Mouse (Mus musculus): ENCODE measurements at regions not wholly inside any gene's neighbourhood (a gene's known extent, or its start where the extent isn't known, plus 50 kb on each side); places are given as distances from the start of the nearest gene placed in this dataset.

GRCm38 (mm10) chr14:58783201-58783600 is 359.5 kb downstream of the 1700129C05Rik start:
- 50% methylated on average over 1 of the region's 1 CpGs for WGBS
- no peak for DNase-seq (ENCODE audit: low spot score)

GRCm38 (mm10) chr14:58780306-58780705 is 362.4 kb downstream of the 1700129C05Rik start:
- 88% methylated on average over 4 of the region's 4 CpGs for WGBS

More at GRCm38 (mm10) chr14:58783201-58783600, 359.5 kb downstream of the 1700129C05Rik start:
- H3K4me3 ChIP-seq, result no peak overlapping the region
- no peaks in the 10 kb centered on the region for H3K27me3 ChIP-seq (ENCODE audit: insufficient read depth, poor library complexity, severe bottlenecking)
- peaks cover 16% of the 10 kb centered on the region for H3K4me1 ChIP-seq
- H3K27ac ChIP-seq, result no peak overlapping the region
- no peaks in the 10 kb centered on the region for H3K36me3 ChIP-seq
- no peaks in the 10 kb centered on the region for H3K9me3 ChIP-seq

GRCm38 (mm10) chr14:58778675-58779074 is 364.0 kb downstream of the 1700129C05Rik start:
- DNase-seq (ENCODE audit: low spot score), result no peak
- Histone ChIP-seq H3K4me3 (no peak overlapping the region), H3K27me3 (ENCODE audit: insufficient read depth, poor library complexity, severe bottlenecking) (no peaks in the 10 kb centered on the region), H3K9me3 (no peaks in the 10 kb centered on the region), H3K36me3 (no peaks in the 10 kb centered on the region), H3K4me1 (peaks cover 16% of the 10 kb centered on the region), H3K27ac (no peak overlapping the region)
- 83% methylated on average over 4 of the region's 4 CpGs for WGBS

More at GRCm38 (mm10) chr14:58780306-58780705, 362.4 kb downstream of the 1700129C05Rik start:
- H3K9me3 ChIP-seq, result no peaks in the 10 kb centered on the region
- no peak overlapping the region for H3K27ac ChIP-seq
- no peak for DNase-seq (ENCODE audit: low spot score)
- H3K4me3 ChIP-seq, result no peak overlapping the region
- H3K27me3 ChIP-seq (ENCODE audit: insufficient read depth, poor library complexity, severe bottlenecking), result no peaks in the 10 kb centered on the region
- no peaks in the 10 kb centered on the region for H3K36me3 ChIP-seq
- H3K4me1 ChIP-seq, result peaks cover 16% of the 10 kb centered on the region

GRCm38 (mm10) chr14:58761291-58761690 is 381.4 kb downstream of the 1700129C05Rik start:
- DNase-seq (ENCODE audit: low spot score), result no peak
- Histone ChIP-seq H3K4me3 (no peak overlapping the region), H3K36me3 (no peaks in the 10 kb centered on the region), H3K27ac (no peak overlapping the region), H3K4me1 (0 out of 2 replicates have a peak, but pooled peaks cover 3% of the 10 kb centered on the region), H3K9me3 (no peaks in the 10 kb centered on the region), H3K27me3 (ENCODE audit: insufficient read depth, poor library complexity, severe bottlenecking) (no peaks in the 10 kb centered on the region)
- WGBS, result 87% methylated on average over 2 of the region's 2 CpGs

- no peak overlapping the region for H3K27ac ChIP-seq
These were observed 382.9 kb downstream of the 1700129C05Rik start for GRCm38 (mm10) chr14:58759759-58760158.

DNA sequence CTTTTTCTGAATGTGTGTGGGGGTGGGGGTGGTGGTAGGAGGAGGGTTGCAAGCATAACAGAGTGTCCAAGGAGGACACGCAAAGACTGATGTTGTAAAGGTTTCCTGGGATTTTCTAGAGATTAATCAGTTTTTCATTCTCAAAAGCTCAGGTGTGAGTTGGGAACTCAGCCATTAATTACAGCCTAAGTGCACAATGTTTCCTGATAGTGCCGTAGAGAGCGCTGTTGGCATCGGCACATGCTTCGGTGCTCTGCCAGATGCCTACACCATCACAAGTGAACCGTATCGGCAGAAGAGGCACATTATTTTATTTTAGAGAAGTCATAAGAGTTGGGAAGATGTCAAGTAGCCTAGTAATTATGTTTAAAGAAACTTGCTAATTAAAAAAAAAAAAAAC is 388.9 kb downstream of the 1700129C05Rik start:
- Histone ChIP-seq H3K9me3 (no peaks in the 10 kb centered on the region), H3K4me1 (0 out of 2 replicates have a peak, but pooled peaks cover 3% of the 10 kb centered on the region), H3K27ac (no peak overlapping the region), H3K36me3 (no peaks in the 10 kb centered on the region), H3K4me3 (no peak overlapping the region), H3K27me3 (ENCODE audit: insufficient read depth, poor library complexity, severe bottlenecking) (no peaks in the 10 kb centered on the region)
- DNase-seq (ENCODE audit: low spot score), result no peak
- WGBS, result 88% methylated on average over 7 of the region's 7 CpGs

More at GRCm38 (mm10) chr14:58759759-58760158, 382.9 kb downstream of the 1700129C05Rik start:
- H3K27me3 ChIP-seq (ENCODE audit: insufficient read depth, poor library complexity, severe bottlenecking), result no peaks in the 10 kb centered on the region
- H3K4me1 ChIP-seq, result 0 out of 2 replicates have a peak, but pooled peaks cover 3% of the 10 kb centered on the region
- no peak overlapping the region for H3K4me3 ChIP-seq
- H3K9me3 ChIP-seq, result no peaks in the 10 kb centered on the region
- DNase-seq (ENCODE audit: low spot score), result no peak
- H3K36me3 ChIP-seq, result no peaks in the 10 kb centered on the region
- WGBS, result 84% methylated on average over 4 of the region's 4 CpGs

- no peak for DNase-seq (ENCODE audit: low spot score)
- Histone ChIP-seq H3K27me3 (ENCODE audit: insufficient read depth, poor library complexity, severe bottlenecking) (no peaks in the 10 kb centered on the region), H3K4me1 (no peaks in the 10 kb centered on the region), H3K4me3 (no peak overlapping the region), H3K27ac (no peak overlapping the region), H3K9me3 (no peaks in the 10 kb centered on the region), H3K36me3 (no peaks in the 10 kb centered on the region)
- WGBS, result 87% methylated on average over 1 of the region's 1 CpGs
These were observed 389.6 kb downstream of the 1700129C05Rik start for GRCm38 (mm10) chr14:58753136-58753535.

GRCm38 (mm10) chr14:58726418-58726817 is 416.3 kb downstream of the 1700129C05Rik start:
- Histone ChIP-seq H3K9me3 (no peaks in the 10 kb centered on the region), H3K27me3 (ENCODE audit: insufficient read depth, poor library complexity, severe bottlenecking) (no peaks in the 10 kb centered on the region), H3K4me3 (no peak overlapping the region), H3K4me1 (no peaks in the 10 kb centered on the region), H3K36me3 (no peaks in the 10 kb centered on the region), H3K27ac (no peak overlapping the region)
- WGBS, result 69% methylated on average over 1 of the region's 1 CpGs
- DNase-seq (ENCODE audit: low spot score), result no peak

- Histone ChIP-seq H3K27ac (no peak overlapping the region), H3K4me1 (no peaks in the 10 kb centered on the region), H3K36me3 (no peaks in the 10 kb centered on the region), H3K9me3 (no peaks in the 10 kb centered on the region), H3K27me3 (ENCODE audit: insufficient read depth, poor library complexity, severe bottlenecking) (no peaks in the 10 kb centered on the region), H3K4me3 (no peak overlapping the region)
- DNase-seq (ENCODE audit: low spot score), result no peak
These were observed 427.8 kb downstream of the 1700129C05Rik start for GRCm38 (mm10) chr14:58714856-58715255.

DNA sequence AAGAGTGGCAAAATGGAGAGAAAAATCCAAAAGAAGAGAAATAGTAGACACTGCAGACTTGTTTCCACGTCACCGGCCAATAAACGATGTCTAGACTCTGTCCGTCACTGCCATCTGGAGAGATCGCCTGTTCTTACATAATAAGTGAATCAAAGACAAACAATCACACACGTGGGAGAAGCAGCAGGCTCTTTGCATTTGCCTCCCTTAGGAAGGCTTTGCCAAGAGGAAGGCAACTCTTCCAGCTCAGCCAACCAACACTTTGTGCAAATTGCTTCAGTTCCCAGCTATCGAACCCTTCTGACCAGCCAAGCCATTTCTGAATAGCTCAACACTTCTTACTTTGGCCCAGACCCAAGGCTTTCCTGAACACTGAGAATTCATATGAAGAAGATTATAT is 432.8 kb downstream of the 1700129C05Rik start:
- H3K27me3 ChIP-seq (ENCODE audit: insufficient read depth, poor library complexity, severe bottlenecking), result no peaks in the 10 kb centered on the region
- no peak overlapping the region for H3K4me3 ChIP-seq
- H3K27ac ChIP-seq, result no peak overlapping the region
- WGBS, result 83% methylated on average over 7 of the region's 7 CpGs
- no peaks in the 10 kb centered on the region for H3K4me1 ChIP-seq
- no peak for DNase-seq (ENCODE audit: low spot score)
- no peaks in the 10 kb centered on the region for H3K36me3 ChIP-seq
- H3K9me3 ChIP-seq, result no peaks in the 10 kb centered on the region

DNA sequence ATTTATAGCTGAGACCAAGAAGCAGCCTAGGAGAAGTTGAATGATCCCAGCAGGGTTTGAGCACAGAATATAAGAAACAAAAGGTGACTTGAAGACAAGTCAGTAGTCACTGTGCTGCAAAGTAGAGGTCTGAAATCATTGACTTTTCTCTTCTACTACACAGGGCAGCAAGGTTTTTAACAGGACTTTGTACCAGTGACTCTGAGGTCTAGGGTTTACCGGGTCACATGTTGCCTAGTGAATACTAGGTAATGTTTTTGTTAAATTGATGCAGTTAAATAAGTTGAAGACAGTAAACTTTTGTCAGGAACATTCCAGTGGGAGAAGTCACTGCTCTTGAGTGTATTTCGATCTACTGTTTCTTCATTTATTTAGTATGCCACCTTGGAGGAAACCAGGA is 433.4 kb downstream of the 1700129C05Rik start:
- WGBS, result 82% methylated on average over 2 of the region's 2 CpGs
- Histone ChIP-seq H3K27ac (no peak overlapping the region), H3K4me1 (no peaks in the 10 kb centered on the region), H3K36me3 (no peaks in the 10 kb centered on the region), H3K9me3 (no peaks in the 10 kb centered on the region), H3K27me3 (ENCODE audit: insufficient read depth, poor library complexity, severe bottlenecking) (no peaks in the 10 kb centered on the region), H3K4me3 (no peak overlapping the region)
- no peak for DNase-seq (ENCODE audit: low spot score)

DNA sequence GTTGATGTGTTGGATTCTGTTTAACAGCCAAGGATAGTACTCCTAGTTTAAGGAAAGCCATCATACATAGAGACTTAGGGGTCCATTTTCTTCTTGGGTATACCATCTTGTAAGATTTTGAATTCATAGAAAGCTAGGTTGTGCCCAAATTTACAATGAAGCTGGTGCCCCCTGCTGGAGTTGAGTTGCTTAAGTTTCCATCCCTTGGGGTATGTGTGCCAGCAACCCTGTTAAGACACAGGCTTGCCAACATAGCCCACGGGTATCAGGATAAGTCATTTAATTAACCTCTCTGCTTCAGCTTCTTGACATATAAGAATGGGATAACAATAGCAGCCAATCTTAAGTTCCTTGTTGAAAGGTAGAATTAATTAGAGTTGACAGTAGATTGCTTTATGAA is 440.9 kb downstream of the 1700129C05Rik start:
- 45% methylated on average over 1 of the region's 1 CpGs for WGBS
- no peaks in the 10 kb centered on the region for H3K4me1 ChIP-seq

DNA sequence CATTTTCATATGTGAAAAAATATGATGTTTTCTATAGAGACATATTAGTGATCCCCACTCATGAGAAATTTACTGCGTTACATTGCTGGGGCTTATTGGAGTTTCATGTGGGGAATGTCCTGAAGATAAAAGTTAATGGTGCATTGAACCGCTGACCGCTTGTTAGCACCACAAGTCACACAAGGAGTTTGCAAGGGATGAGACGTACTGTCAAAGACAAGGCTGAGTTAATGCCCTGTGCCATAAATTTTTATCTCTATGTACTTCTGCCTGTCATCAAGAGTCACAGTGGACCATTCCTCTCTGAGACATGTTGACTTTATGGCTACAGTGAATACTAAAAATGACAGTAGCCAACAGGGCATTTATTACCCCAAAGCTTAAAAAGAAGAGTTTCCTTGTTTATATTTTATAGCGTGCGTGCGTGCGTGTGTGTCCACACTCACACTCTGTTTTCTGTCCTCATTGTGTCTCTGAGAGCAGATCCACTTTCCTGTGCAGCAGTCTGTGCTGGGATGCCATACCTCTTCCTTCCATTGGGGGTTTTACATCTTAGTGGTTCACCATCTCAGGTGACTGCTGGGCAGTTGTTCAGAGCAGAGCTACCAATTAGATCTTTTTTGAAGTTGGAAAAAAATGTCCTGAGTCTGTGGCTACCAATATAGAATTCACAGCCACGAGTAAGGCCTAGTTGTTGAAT is 451.4 kb downstream of the 1700129C05Rik start:
- Histone ChIP-seq H3K4me3 (no peak overlapping the region), H3K9me3 (no peaks in the 10 kb centered on the region), H3K36me3 (no peaks in the 10 kb centered on the region), H3K27ac (no peak overlapping the region), H3K27me3 (ENCODE audit: insufficient read depth, poor library complexity, severe bottlenecking) (no peaks in the 10 kb centered on the region), H3K4me1 (0 out of 2 replicates have a peak, but pooled peaks cover 3% of the 10 kb centered on the region)
- 78% methylated on average over 9 of the region's 9 CpGs for WGBS
- no peak for DNase-seq (ENCODE audit: low spot score)

More for the DNA sequence above, 440.9 kb downstream of the 1700129C05Rik start:
- Histone ChIP-seq H3K27ac (no peak overlapping the region), H3K36me3 (no peaks in the 10 kb centered on the region), H3K4me3 (no peak overlapping the region), H3K27me3 (ENCODE audit: insufficient read depth, poor library complexity, severe bottlenecking) (no peaks in the 10 kb centered on the region), H3K9me3 (no peaks in the 10 kb centered on the region)
- no peak for DNase-seq (ENCODE audit: low spot score)
